Mouse (Mus musculus) liver, embryonic 14.5 days (tissue): Measurements from ENCODE around the gene Polr2e.

ENCODE experiments used
- CTCF ChIP-seq: IDR thresholded peaks from 2 replicates; pipeline ENCODE4 v1.5.1; 2016; ENCODE audit warnings: antibody characterized with exemption, low read depth, control low read depth
- EP300 ChIP-seq: IDR thresholded peaks from 2 replicates; pipeline ENCODE4 v1.6.1; 2016; ENCODE audit warnings: antibody characterized with exemption, low read depth

DNA sequence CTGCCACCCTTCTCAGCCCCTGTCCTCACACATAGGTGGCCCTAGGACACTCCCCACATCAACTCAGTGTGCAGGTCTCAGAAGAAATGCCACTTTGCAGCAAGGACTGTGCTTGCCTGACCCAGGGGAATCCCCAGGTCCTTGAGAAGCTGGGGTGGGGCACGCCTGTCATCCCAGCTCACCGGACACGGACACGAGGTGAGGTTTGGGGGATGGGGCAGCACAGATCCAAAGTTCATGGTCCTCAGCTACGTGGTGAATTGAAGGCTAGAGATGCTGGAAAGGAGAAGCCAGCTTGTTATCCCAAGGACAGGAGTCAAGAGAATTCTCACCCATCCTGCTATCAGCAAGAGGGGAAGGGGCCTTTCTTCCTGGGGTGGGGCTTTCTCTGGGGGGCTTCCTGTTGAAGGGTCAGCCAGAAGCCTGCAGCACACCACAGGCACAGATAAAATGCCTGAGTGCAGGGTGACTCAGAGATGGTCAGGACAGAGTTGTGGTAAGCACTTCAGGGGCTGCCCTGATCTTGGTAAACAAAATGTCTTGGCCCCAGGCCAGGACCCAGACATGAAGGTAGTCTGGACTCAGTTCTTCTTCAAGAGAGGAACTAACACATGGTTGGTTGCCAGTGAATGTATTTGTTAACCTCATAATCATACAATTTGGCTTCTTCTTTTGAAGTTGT lies 6.7 kb downstream of the Polr2e start:
- TF ChIP-seq CTCF (no peak), EP300 (no peak)
